Mouse (Mus musculus): ENCODE measurements at regions not wholly inside any gene's neighbourhood (a gene's known extent, or its start where the extent isn't known, plus 50 kb on each side); places are given as distances from the start of the nearest gene placed in this dataset.
"Not testable (repeated sequence)": the region's sequence is repeated elsewhere in the genome, so short reads cannot be mapped to it uniquely, and the experiment has no call there.

- intact Hi-C loops (cut with DNase I) = no loop called here
- DNase-seq = no peak
Measured at GRCm38 (mm10) chrX:104931153-104931706, 74.2 kb upstream of the Magee2 start.

- intact Hi-C loops (cut with DNase I) = no loop called here
- no peak for DNase-seq
Measured at GRCm38 (mm10) chrX:104951587-104951986, 94.5 kb upstream of the Magee2 start.

GRCm38 (mm10) chrX:104952809-104953208, 95.7 kb upstream of the Magee2 start:
- DNase-seq; intact Hi-C loops (cut with DNase I): not testable (repeated sequence)

- DNase-seq; intact Hi-C loops (cut with DNase I): not testable (repeated sequence)
Measured at GRCm38 (mm10) chrX:104953391-104953790, 96.3 kb upstream of the Magee2 start.

- no peak for DNase-seq
- intact Hi-C loops (cut with DNase I) = no loop called here
Measured at GRCm38 (mm10) chrX:104978432-104978831, 101.1 kb upstream of the Pbdc1 start.

- intact Hi-C loops (cut with DNase I) = no loop called here
Measured at GRCm38 (mm10) chrX:105003260-105003659, 76.3 kb upstream of the Pbdc1 start.

GRCm38 (mm10) chrX:105006445-105006844, 73.1 kb upstream of the Pbdc1 start:
- DNase-seq = no peak
- intact Hi-C loops (cut with DNase I) = loop anchor here (5.0 kb wide), 1 partner anchor 1019 kb away; no protein-coding TSS in a partner anchor

More at GRCm38 (mm10) chrX:105003260-105003659, 76.3 kb upstream of the Pbdc1 start:
- peak; percentile 2 for DNase-seq
